Mouse (Mus musculus) C2C12 (cell line): ENCODE data around the gene Tmem215. TPM values are rescaled to one million over a fixed set of nuclear protein-coding genes. Genes with fewer than 3 reads are reported as not detected.

Source experiments
- polyA plus RNA-seq: library from polyadenylated mRNA; unstranded; fragments of >200 nt; fragmentation: generic; extraction: Trizol; gene quantifications from one replicate; pipeline ENCODE4 v1.2.1, GENCODE M21; 2012; ENCODE audit warnings: missing spikeins

Gene Tmem215
- polyA plus RNA-seq, 1 experiment, result not detected

Other genes with a start within 250 kb of the Tmem215 start
- 1.4 TPM for gene Ddx58, start 232.4 kb upstream of the Tmem215 start, polyA plus RNA-seq
- gene Smim27, start 202.6 kb upstream of the Tmem215 start, polyA plus RNA-seq, result 5.2 TPM
- 13.2 TPM for gene Topors, start 202.3 kb upstream of the Tmem215 start, polyA plus RNA-seq
- gene Ndufb6, start 192.8 kb upstream of the Tmem215 start, polyA plus RNA-seq, result 273 TPM
- 13.9 TPM for gene Aptx, start 231.0 kb downstream of the Tmem215 start, polyA plus RNA-seq
- gene Dnaja1, start 250.0 kb downstream of the Tmem215 start, polyA plus RNA-seq, result 106 TPM